Mouse (Mus musculus) bone marrow, adult 2 months (tissue): ENCODE results near the gene Nphp1. TPM values are rescaled to one million over a fixed set of nuclear protein-coding genes. Genes with fewer than 3 reads are reported as not detected.

ENCODE experiments used
- H3K27ac ChIP-seq: fragments of 200-500 bp; 2 replicates; pipeline ENCODE4 v1.5.1; 2012; ENCODE audit warnings: low read depth, mild to moderate bottlenecking, control low read depth, inconsistent platforms, low read length; ENCODE audit not compliant: control insufficient read depth, poor library complexity, insufficient read depth
- H3K4me1 ChIP-seq: fragments of 200-500 bp; 2 replicates; pipeline ENCODE4 v1.6.1; 2011; ENCODE audit warnings: low read length; ENCODE audit not compliant: control insufficient read depth, insufficient read depth
- H3K4me3 ChIP-seq: fragments of 200-500 bp; replicated peaks from 2 replicates; pipeline ENCODE3; 2011; ENCODE audit warnings: mild to moderate bottlenecking, low read depth, low read length, control low read depth; ENCODE audit not compliant: control insufficient read depth
- CTCF ChIP-seq: fragments of 200-500 bp; IDR thresholded peaks from 2 replicates; pipeline ENCODE4 v1.5.1; 2011; ENCODE audit warnings: low read length, control low read depth; ENCODE audit not compliant: control insufficient read depth, insufficient read depth
- POLR2A ChIP-seq: fragments of 200-500 bp; IDR thresholded peaks from 2 replicates; pipeline ENCODE4 v1.6.1; 2011; ENCODE audit warnings: low read depth, mild to moderate bottlenecking, control low read depth, low read length, borderline replicate concordance; ENCODE audit not compliant: control insufficient read depth
- WGBS: fragments of 180-500 bp; shearing (Covaris S2); methylation state at CpG from one replicate; pipeline ENCODE4 v1.1.7; 2018; 5-methylcytosine and 5-hydroxymethylcytosine counted together
- polyA plus RNA-seq: library from polyadenylated mRNA; stranded (reverse); fragments of >200 nt; gene quantifications from 2 replicates; pipeline ENCODE4 v1.2.4, GENCODE M21; 2011; ENCODE audit warnings: low replicate concordance; ENCODE audit not compliant: missing spikeins, insufficient read depth, insufficient read length

The Nphp1 gene
- polyA plus RNA-seq, 1 experiment, result 3.5 TPM

- 22% methylated on average over 6 of the region's 6 CpGs for WGBS
- no peak overlapping the region for H3K4me3 ChIP-seq
- TF ChIP-seq CTCF, result no peak
- TF ChIP-seq POLR2A, result no peak
- no peak overlapping the region for H3K27ac ChIP-seq
- H3K4me1 ChIP-seq, result no peaks in the 10 kb centered on the region; the same call in 1 of the 2 replicates
Measured at GRCm38 (mm10) chr2:127736631-127737209, 52.0 kb downstream of the Nphp1 start.

GRCm38 (mm10) chr2:127735512-127736145 is 53.1 kb downstream of the Nphp1 start:
- TF ChIP-seq POLR2A (no peak), CTCF (no peak)
- no peak overlapping the region for H3K4me3 ChIP-seq
- no peak overlapping the region for H3K27ac ChIP-seq
- 86% methylated on average over 9 of the region's 9 CpGs for WGBS
- no peaks in the 10 kb centered on the region for H3K4me1 ChIP-seq

- H3K27ac ChIP-seq, result no peak overlapping the region
- TF ChIP-seq POLR2A (no peak), CTCF (no peak)
- WGBS, result 75% methylated on average over 5 of the region's 5 CpGs
- H3K4me3 ChIP-seq, result no peak overlapping the region
- H3K4me1 ChIP-seq, result no peaks in the 10 kb centered on the region
Measured at GRCm38 (mm10) chr2:127734889-127735288, 53.8 kb downstream of the Nphp1 start.

GRCm38 (mm10) chr2:127730301-127730997 is 58.2 kb downstream of the Nphp1 start:
- H3K27ac ChIP-seq, result no peak overlapping the region

GRCm38 (mm10) chr2:127729671-127730070 is 59.0 kb downstream of the Nphp1 start, which contains the start of gene Mall:
Mall (minus strand) TSS chr2:127729932.
- Histone ChIP-seq H3K4me3 (no peak within 1 kb of the TSS), H3K4me1 (no peaks in the 10 kb centered on the region), H3K27ac (no peak within 1 kb of the TSS)
- TF ChIP-seq POLR2A (no peak), CTCF (no peak)
- WGBS, result 1% methylated on average over 26 of the region's 26 CpGs

More at GRCm38 (mm10) chr2:127730301-127730997, 58.2 kb downstream of the Nphp1 start:
- Histone ChIP-seq H3K4me1 (no peaks in the 10 kb centered on the region), H3K4me3 (no peak overlapping the region)
- TF ChIP-seq CTCF (no peak), POLR2A (no peak)
- 67% methylated on average over 7 of the region's 7 CpGs for WGBS

GRCm38 (mm10) chr2:127728661-127729450 is 59.8 kb downstream of the Nphp1 start:
- Histone ChIP-seq H3K4me1 (no peaks in the 10 kb centered on the region), H3K4me3 (no peak overlapping the region), H3K27ac (no peak overlapping the region)
- 43% methylated on average over 15 of the region's 15 CpGs for WGBS
- no peak for TF ChIP-seq CTCF
- TF ChIP-seq POLR2A, result no peak

- WGBS, result 73% methylated on average over 6 of the region's 6 CpGs
- Histone ChIP-seq H3K4me3 (no peak overlapping the region), H3K27ac (no peak overlapping the region), H3K4me1 (no peaks in the 10 kb centered on the region; the same call in 1 of the 2 replicates)
- no peak for TF ChIP-seq POLR2A
- no peak for TF ChIP-seq CTCF
Measured at GRCm38 (mm10) chr2:127728146-127728545, 60.6 kb downstream of the Nphp1 start.
